Mouse (Mus musculus): ENCODE data around the gene Clk2. TPM values are rescaled to one million over a fixed set of nuclear protein-coding genes. Genes with fewer than 3 reads are reported as not detected.
A peak's percentile ranks its signal among the peaks of the same experiment; 100 is the strongest.
"Not testable (repeated sequence)": the region's sequence is repeated elsewhere in the genome, so short reads cannot be mapped to it uniquely, and the experiment has no call there.

Gene Clk2
- polyA plus RNA-seq, 1 experiment = 27.7 TPM

GRCm38 (mm10) chr3:89159616-89160344, 4.8 kb upstream of the Clk2 start, which contains the start of gene Hcn3:
Gene Hcn3 (minus strand): TSS chr3:89160196.
- Histone ChIP-seq H3K36me3 (ENCODE audit: control insufficient read depth, insufficient read depth, low read length) (no peaks in the 10 kb centered on the region), H3K27ac (ENCODE audit: insufficient read depth, low read depth, low read length) (no peak within 1 kb of the TSS), H3K4me1 (ENCODE audit: control insufficient read depth, insufficient read depth, insufficient read length, low read length) (peaks cover 6% of the 10 kb centered on the region), H3K27me3 (ENCODE audit: control insufficient read depth, insufficient read depth, low read length) (peaks cover 18% of the 10 kb centered on the region; the same call in 1 of the 2 replicates), H3K4me3 (ENCODE audit: low read depth, low read length) (peak within 1 kb of the TSS; percentile 62)
- TF ChIP-seq POLR2A (IDR thresholded peaks at IDR 0.05; ENCODE audit: low read depth, low read length) (0 out of 2 replicates have a peak, but pooled peaks have one; percentile 10), CTCF (IDR thresholded peaks at IDR 0.05; ENCODE audit: extremely low read depth, insufficient read length, insufficient replicate concordance, low read depth, low read length) (0 out of 2 replicates have a peak, but pooled peaks have one; percentile 14)
- WGBS = under 1% methylated on average over 66 of the region's 66 CpGs

- H3K27me3 ChIP-seq (ENCODE audit: control insufficient read depth, insufficient read depth, low read length) = peaks cover 18% of the 10 kb centered on the region; the same call in 1 of the 2 replicates
- not testable (repeated sequence) for H3K27ac ChIP-seq (ENCODE audit: insufficient read depth, low read depth, low read length); H3K4me3 ChIP-seq (ENCODE audit: low read depth, low read length); H3K36me3 ChIP-seq (ENCODE audit: control insufficient read depth, insufficient read depth, low read length); H3K4me1 ChIP-seq (ENCODE audit: control insufficient read depth, insufficient read depth, insufficient read length, low read length)
Observed at GRCm38 (mm10) chr3:89161207-89161606, 3.4 kb upstream of the Clk2 start.

GRCm38 (mm10) chr3:89161786-89162185, 2.8 kb upstream of the Clk2 start:
- peaks cover 1% of the 10 kb centered on the region; the same call in 1 of the 2 replicates for H3K36me3 ChIP-seq (ENCODE audit: control insufficient read depth, insufficient read depth, low read length)
- peaks cover 18% of the 10 kb centered on the region; the same call in 1 of the 2 replicates for H3K27me3 ChIP-seq (ENCODE audit: control insufficient read depth, insufficient read depth, low read length)
- H3K27ac ChIP-seq (ENCODE audit: insufficient read depth, low read depth, low read length) = no peak overlapping the region
- no peak overlapping the region for H3K4me3 ChIP-seq (ENCODE audit: low read depth, low read length)
- peaks cover 8% of the 10 kb centered on the region for H3K4me1 ChIP-seq (ENCODE audit: control insufficient read depth, insufficient read depth, insufficient read length, low read length)
- no peak for TF ChIP-seq POLR2A (IDR thresholded peaks at IDR 0.05; ENCODE audit: low read depth, low read length)
- no peak for TF ChIP-seq CTCF (IDR thresholded peaks at IDR 0.05; ENCODE audit: extremely low read depth, insufficient read length, insufficient replicate concordance, low read depth, low read length)
- 83% methylated on average over 4 of the region's 4 CpGs for WGBS

- Histone ChIP-seq H3K27ac (ENCODE audit: insufficient read depth, low read depth, low read length) (no peak overlapping the region), H3K27me3 (ENCODE audit: control insufficient read depth, insufficient read depth, low read length) (peaks cover 17% of the 10 kb centered on the region; the same call in 1 of the 2 replicates), H3K4me3 (ENCODE audit: low read depth, low read length) (no peak overlapping the region), H3K4me1 (ENCODE audit: control insufficient read depth, insufficient read depth, insufficient read length, low read length) (peaks cover 8% of the 10 kb centered on the region), H3K36me3 (ENCODE audit: control insufficient read depth, insufficient read depth, low read length) (peaks cover 12% of the 10 kb centered on the region)
- 85% methylated on average over 1 of the region's 1 CpGs for WGBS
- TF ChIP-seq POLR2A (IDR thresholded peaks at IDR 0.05; ENCODE audit: low read depth, low read length) = no peak
- no peak for TF ChIP-seq CTCF (IDR thresholded peaks at IDR 0.05; ENCODE audit: extremely low read depth, insufficient read length, insufficient replicate concordance, low read depth, low read length)
Observed at GRCm38 (mm10) chr3:89163123-89163522, 1.5 kb upstream of the Clk2 start.

GRCm38 (mm10) chr3:89163643-89164245, 851 bp upstream of the Clk2 start:
- peaks cover 18% of the 10 kb centered on the region for H3K36me3 ChIP-seq (ENCODE audit: control insufficient read depth, insufficient read depth, low read length)
- WGBS = 62% methylated on average over 5 of the region's 5 CpGs
- H3K4me1 ChIP-seq (ENCODE audit: control insufficient read depth, insufficient read depth, insufficient read length, low read length) = peaks cover 8% of the 10 kb centered on the region
- no peak overlapping the region for H3K4me3 ChIP-seq (ENCODE audit: low read depth, low read length)
- H3K27me3 ChIP-seq (ENCODE audit: control insufficient read depth, insufficient read depth, low read length) = peaks cover 11% of the 10 kb centered on the region; the same call in 1 of the 2 replicates
- no peak for TF ChIP-seq CTCF (IDR thresholded peaks at IDR 0.05; ENCODE audit: extremely low read depth, insufficient read length, insufficient replicate concordance, low read depth, low read length)
- no peak overlapping the region for H3K27ac ChIP-seq (ENCODE audit: insufficient read depth, low read depth, low read length)

GRCm38 (mm10) chr3:89165268-89165870, 774 bp downstream of the Clk2 start:
- no peak for TF ChIP-seq POLR2A (IDR thresholded peaks at IDR 0.05; ENCODE audit: low read depth, low read length)
- no peak for TF ChIP-seq CTCF (IDR thresholded peaks at IDR 0.05; ENCODE audit: extremely low read depth, insufficient read length, insufficient replicate concordance, low read depth, low read length)
- Histone ChIP-seq H3K36me3 (ENCODE audit: control insufficient read depth, insufficient read depth, low read length) (peaks cover 34% of the 10 kb centered on the region), H3K27me3 (ENCODE audit: control insufficient read depth, insufficient read depth, low read length) (no peaks in the 10 kb centered on the region), H3K4me1 (ENCODE audit: control insufficient read depth, insufficient read depth, insufficient read length, low read length) (peaks cover 3% of the 10 kb centered on the region; the same call in 1 of the 2 replicates), H3K4me3 (ENCODE audit: low read depth, low read length) (peak overlapping the region; percentile 99), H3K27ac (ENCODE audit: insufficient read depth, low read depth, low read length) (peak overlapping the region; percentile 79)
- 7% methylated on average over 12 of the region's 12 CpGs for WGBS

GRCm38 (mm10) chr3:89166945-89167344, 2.4 kb downstream of the Clk2 start:
- peaks cover 46% of the 10 kb centered on the region for H3K36me3 ChIP-seq (ENCODE audit: control insufficient read depth, insufficient read depth, low read length)
- WGBS = 92% methylated on average over 19 of the region's 19 CpGs
- peaks cover 3% of the 10 kb centered on the region; the same call in 1 of the 2 replicates for H3K4me1 ChIP-seq (ENCODE audit: control insufficient read depth, insufficient read depth, insufficient read length, low read length)
- H3K4me3 ChIP-seq (ENCODE audit: low read depth, low read length) = no peak overlapping the region
- TF ChIP-seq POLR2A (IDR thresholded peaks at IDR 0.05; ENCODE audit: low read depth, low read length) (no peak), CTCF (IDR thresholded peaks at IDR 0.05; ENCODE audit: extremely low read depth, insufficient read length, insufficient replicate concordance, low read depth, low read length) (no peak)
- no peaks in the 10 kb centered on the region for H3K27me3 ChIP-seq (ENCODE audit: control insufficient read depth, insufficient read depth, low read length)
- no peak overlapping the region for H3K27ac ChIP-seq (ENCODE audit: insufficient read depth, low read depth, low read length)
